Mouse (Mus musculus) erythroblast, embryonic 14.5 days (primary cell): ENCODE data around the gene Klhl30. TPM values are rescaled to one million over a fixed set of nuclear protein-coding genes. Genes with fewer than 3 reads are reported as not detected.

Experiments used
- H3K27me3 ChIP-seq: 2 replicates; pipeline ENCODE4 v1.6.1; 2012; ENCODE audit warnings: inconsistent platforms; ENCODE audit not compliant: control insufficient read depth
- H3K36me3 ChIP-seq: 2 replicates; pipeline ENCODE4 v1.6.1; 2012; ENCODE audit warnings: mild to moderate bottlenecking, inconsistent platforms; ENCODE audit not compliant: control insufficient read depth
- H3K4me1 ChIP-seq: 2 replicates; pipeline ENCODE4 v1.6.1; 2012; ENCODE audit warnings: inconsistent platforms; ENCODE audit not compliant: control insufficient read depth
- H3K4me3 ChIP-seq: replicated peaks from 2 replicates; pipeline ENCODE3; 2012; ENCODE audit warnings: moderate library complexity, mild to moderate bottlenecking, inconsistent platforms
- H3K9me3 ChIP-seq: 2 replicates; pipeline ENCODE4 v1.6.1; 2012; ENCODE audit warnings: low read length, inconsistent platforms, mixed read lengths; ENCODE audit not compliant: control insufficient read depth
- GATA1 ChIP-seq: IDR thresholded peaks from 2 replicates; pipeline ENCODE4 v1.6.1; 2012; ENCODE audit warnings: low read length, inconsistent platforms, mixed read lengths
- TAL1 ChIP-seq: IDR thresholded peaks from 3 replicates; pipeline ENCODE4 v1.6.1; 2012; ENCODE audit warnings: low read length, inconsistent platforms, mixed read lengths
- polyA plus RNA-seq: library from polyadenylated mRNA; stranded (reverse); fragments of >175 nt; gene quantifications from 2 replicates; pipeline ENCODE4 v1.2.3, GENCODE M21; 2012

The Klhl30 gene
- polyA plus RNA-seq, 1 experiment, result not detected

DNA sequence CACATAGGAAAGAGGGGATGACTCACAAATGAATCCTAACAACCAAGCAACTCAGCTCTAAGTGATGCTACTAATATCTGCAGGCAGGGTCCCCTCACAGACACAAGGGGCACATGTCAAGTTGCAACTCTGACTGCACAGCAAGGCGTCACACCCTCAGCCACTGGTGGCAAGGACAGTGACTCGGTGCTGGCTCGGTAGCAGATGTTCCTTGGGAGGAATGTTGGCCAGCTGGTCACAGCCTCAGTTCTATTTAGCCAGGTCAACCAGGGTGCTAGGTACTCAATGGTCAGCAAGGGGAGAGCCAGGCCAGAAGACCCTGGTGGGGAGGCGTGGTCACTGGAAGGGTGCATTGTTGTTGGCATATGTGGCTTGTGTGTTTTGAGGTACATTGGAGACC is 57.0 kb downstream of the Klhl30 start:
- Histone ChIP-seq H3K4me3 (no peak overlapping the region), H3K4me1 (peaks cover 12% of the 10 kb centered on the region), H3K27me3 (peaks cover 42% of the 10 kb centered on the region), H3K9me3 (no peaks in the 10 kb centered on the region), H3K36me3 (no peaks in the 10 kb centered on the region)
- TF ChIP-seq GATA1 (no peak), TAL1 (no peak)

DNA sequence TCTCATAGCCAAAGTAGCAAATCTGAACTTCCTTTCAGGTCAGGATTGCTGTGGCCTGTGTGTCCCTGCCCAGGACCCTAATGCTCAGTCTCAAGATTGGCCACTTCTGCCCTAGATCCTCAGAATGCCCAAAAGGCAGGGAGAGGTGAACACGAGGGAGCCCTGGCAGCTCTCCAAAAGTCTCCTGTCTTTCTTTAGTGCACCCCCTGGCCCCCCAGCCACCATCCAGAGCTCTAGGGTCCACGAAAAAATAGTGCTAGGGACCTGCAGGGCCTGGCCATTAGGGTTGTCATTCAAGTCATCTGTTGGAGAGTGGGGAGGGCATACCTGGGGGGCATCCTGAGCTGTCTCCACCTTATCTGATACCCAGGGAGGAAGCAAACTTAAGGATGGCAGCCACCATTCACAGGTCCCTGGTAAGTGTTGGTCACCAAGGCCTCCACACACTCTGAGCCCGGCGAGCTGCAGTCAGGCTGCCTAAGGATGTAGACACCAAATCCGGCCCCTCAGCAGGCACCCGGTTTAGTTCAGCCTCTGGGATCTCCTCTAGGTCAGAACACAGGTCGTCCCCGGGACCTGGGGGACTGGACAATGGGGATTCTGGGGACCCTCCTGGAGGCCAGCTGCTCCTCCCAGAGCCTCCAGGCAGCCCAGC is 60.9 kb downstream of the Klhl30 start:
- no peak for TF ChIP-seq GATA1
- no peak for TF ChIP-seq TAL1
- Histone ChIP-seq H3K36me3 (peaks cover 1% of the 10 kb centered on the region; the same call in 1 of the 2 replicates), H3K4me3 (peak overlapping the region; percentile 75), H3K9me3 (no peaks in the 10 kb centered on the region), H3K27me3 (peaks cover 49% of the 10 kb centered on the region), H3K4me1 (peaks cover 30% of the 10 kb centered on the region)

Other genes starting within 250 kb of the Klhl30 start
- not detected in 2 replicates for gene Rbm44, start 205.9 kb upstream of the Klhl30 start, polyA plus RNA-seq
- gene Ramp1, start 171.2 kb upstream of the Klhl30 start, polyA plus RNA-seq, result 0.04 TPM in 2 replicates
- 3.7 and 3.8 TPM in 2 replicates for gene Ube2f, start 100.7 kb upstream of the Klhl30 start, polyA plus RNA-seq
- 2.6 and 3.3 TPM in 2 replicates for gene Scly, start 52.7 kb upstream of the Klhl30 start, polyA plus RNA-seq
- 0.01 TPM in 1 of 2 replicates, not detected in the other for gene Espnl, start 28.9 kb upstream of the Klhl30 start, polyA plus RNA-seq
- 2.2 and 2.4 TPM in 2 replicates for gene Erfe, start 15.4 kb downstream of the Klhl30 start, polyA plus RNA-seq
- gene Ilkap, start 47.8 kb downstream of the Klhl30 start, polyA plus RNA-seq, result 5.3 and 6.5 TPM in 2 replicates
- 0.80 and 1.3 TPM in 2 replicates for gene Hes6, start 63.0 kb downstream of the Klhl30 start, polyA plus RNA-seq
- gene Per2, start 108.3 kb downstream of the Klhl30 start, polyA plus RNA-seq, result 0.04 and 0.05 TPM in 2 replicates
- 0.40 and 0.45 TPM in 2 replicates for gene Traf3ip1, start 143.6 kb downstream of the Klhl30 start, polyA plus RNA-seq
- gene Asb1, start 189.5 kb downstream of the Klhl30 start, polyA plus RNA-seq, result 0.63 and 3.0 TPM in 2 replicates